ENCODE assay signal across 12 mouse cellular contexts in the genomic region with DNA sequence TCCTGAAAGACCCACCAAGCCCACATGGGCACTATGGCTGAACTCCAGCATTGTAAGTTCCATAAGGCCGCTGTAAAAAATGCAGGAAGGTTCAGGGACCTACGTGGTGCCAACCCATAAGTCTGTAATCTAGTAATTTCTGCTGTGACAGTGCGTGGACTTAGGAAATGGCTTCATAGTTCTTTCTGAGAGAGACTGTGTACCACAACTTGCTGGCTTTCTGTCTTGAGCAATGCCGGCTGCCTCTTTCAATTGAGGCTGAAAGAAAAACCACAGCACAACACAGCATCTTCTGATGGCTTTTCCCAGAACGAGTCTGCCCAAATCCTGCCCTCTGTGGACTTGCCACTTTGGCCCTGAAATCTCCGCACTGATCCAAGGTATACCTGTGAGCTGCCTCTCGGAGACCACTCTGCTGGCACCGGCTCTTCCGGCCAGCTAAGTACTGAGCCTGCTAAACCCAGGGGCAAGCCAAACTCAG. TPM values are rescaled to one million over a fixed set of nuclear protein-coding genes. Genes with fewer than 3 reads are reported as not detected.
DNase-seq lines count a peak whose midpoint lies in the region; ATAC-seq and TF ChIP-seq lines count a peak whose summit lies in the region.
"Had no signal": no experiment of that assay in that cellular context is flagged by ENCODE, and none has a peak within 500 bp of the region (broad histone marks: within the 10 kb centered on the region; RNA-seq: fewer than 3 reads in every experiment).

No protein-coding gene starts in this region.

- peak overlapping the region; percentile 16; the same call in 1 of the 2 replicates for H3K27ac ChIP-seq in lung, embryonic 15.5 days
- H3K27ac ChIP-seq in liver, embryonic 11.5 days (ENCODE audit: low read depth, low read length): peak overlapping the region; percentile 70
- peak overlapping the region; percentile 76 for H3K27ac ChIP-seq in small intestine, adult 2 months (ENCODE audit: insufficient read depth, low read depth, low read length)
- H3K27ac ChIP-seq in intestine, postnatal 0 days (ENCODE audit: low read depth, low read length): no peak overlapping the region
- H3K27ac ChIP-seq: hindbrain, embryonic 10.5 days; kidney, postnatal 0 days; midbrain, embryonic 12.5 days; neural tube, embryonic 15.5 days had no signal

- peak overlapping the region; percentile 24 for H3K4me2 ChIP-seq in lung, embryonic 15.5 days
- peak overlapping the region; percentile 66 for H3K4me2 ChIP-seq in liver, embryonic 11.5 days
- H3K4me2 ChIP-seq in intestine, postnatal 0 days (replicated peaks; ENCODE audit: low read depth): no peak overlapping the region
- H3K4me2 ChIP-seq: midbrain, embryonic 12.5 days; neural tube, embryonic 15.5 days had no signal

- no peak for TF ChIP-seq POLR2A in small intestine, adult 2 months (IDR thresholded peaks at IDR 0.05; ENCODE audit: low read depth, low read length)

- no peaks in the 10 kb centered on the region for H3K36me3 ChIP-seq in lung, embryonic 15.5 days
- no peaks in the 10 kb centered on the region for H3K36me3 ChIP-seq in liver, embryonic 11.5 days (ENCODE audit: control insufficient read depth, insufficient read depth, low read length)
- no peaks in the 10 kb centered on the region for H3K36me3 ChIP-seq in small intestine, adult 2 months (ENCODE audit: control insufficient read depth, insufficient read depth, low read length)
- H3K36me3 ChIP-seq in intestine, postnatal 0 days (ENCODE audit: control insufficient read depth, insufficient read depth): no peaks in the 10 kb centered on the region
- H3K36me3 ChIP-seq: hindbrain, embryonic 10.5 days; midbrain, embryonic 12.5 days; neural tube, embryonic 15.5 days had no signal

- no peak for ATAC-seq in CD4-positive, CD25-positive, alpha-beta regulatory T cell, adult 4 months
- no peak for ATAC-seq in lung, embryonic 15.5 days (ENCODE audit: borderline replicate concordance, extremely low read depth, low FRiP score, low TSS enrichment)
- no peak for ATAC-seq in liver, embryonic 11.5 days (replicated peaks; ENCODE audit: low FRiP score)
- ATAC-seq in intestine, postnatal 0 days: no peak

- 68% methylated on average over 9 of the region's 9 CpGs for whole genome bisulfite sequencing in lung, embryonic 15.5 days
- WGBS in liver, embryonic 11.5 days: 58% methylated on average over 9 of the region's 9 CpGs
- WGBS in small intestine, adult 2 months: 72% methylated on average over 9 of the region's 9 CpGs
- WGBS in intestine, postnatal 0 days: 86% methylated on average over 9 of the region's 9 CpGs

- no peaks in the 10 kb centered on the region for H3K27me3 ChIP-seq in lung, embryonic 15.5 days
- no peaks in the 10 kb centered on the region for H3K27me3 ChIP-seq in liver, embryonic 11.5 days (replicated peaks; ENCODE audit: control insufficient read depth, insufficient read depth, low read length)
- H3K27me3 ChIP-seq in small intestine, adult 2 months (ENCODE audit: control insufficient read depth, insufficient read depth, low read length): no peaks in the 10 kb centered on the region
- H3K27me3 ChIP-seq in intestine, postnatal 0 days (replicated peaks; ENCODE audit: control insufficient read depth, insufficient read depth, low read length): no peaks in the 10 kb centered on the region
- H3K27me3 ChIP-seq: neural tube, embryonic 15.5 days had no signal

- 0 out of 2 replicates have a peak overlapping the region, but pooled peaks have one; percentile 1 for H3K4me3 ChIP-seq in lung, embryonic 15.5 days
- H3K4me3 ChIP-seq in liver, embryonic 11.5 days (ENCODE audit: low read depth, low read length): peak overlapping the region; percentile 68
- peak overlapping the region; percentile 62 for H3K4me3 ChIP-seq in small intestine, adult 2 months (ENCODE audit: low read depth, low read length)
- no peak overlapping the region for H3K4me3 ChIP-seq in intestine, postnatal 0 days (ENCODE audit: low read depth, low read length)
- H3K4me3 ChIP-seq: hindbrain, embryonic 10.5 days; midbrain, embryonic 12.5 days; neural tube, embryonic 15.5 days had no signal

- DNase-seq in CD4-positive, CD25-positive, alpha-beta regulatory T cell, adult 2 months (ENCODE audit: low read depth, low spot score): peak; percentile 58
- no peak for DNase-seq in lung, postnatal 25 days (ENCODE audit: low spot score)
- no peak for DNase-seq in liver, embryonic 11.5 days (ENCODE audit: low spot score)
- DNase-seq in layer of hippocampus, postnatal 36 days: no peak

- H3K9me3 ChIP-seq in lung, embryonic 15.5 days: no peaks in the 10 kb centered on the region
- H3K9me3 ChIP-seq in liver, embryonic 11.5 days (ENCODE audit: control insufficient read depth, low read length): no peaks in the 10 kb centered on the region
- no peaks in the 10 kb centered on the region for H3K9me3 ChIP-seq in intestine, postnatal 0 days (ENCODE audit: control insufficient read depth)
- H3K9me3 ChIP-seq: hindbrain, embryonic 10.5 days; midbrain, embryonic 12.5 days; neural tube, embryonic 15.5 days had no signal

- H3K9ac ChIP-seq in lung, embryonic 15.5 days: no peak overlapping the region
- peak overlapping the region; percentile 67 for H3K9ac ChIP-seq in liver, embryonic 11.5 days (ENCODE audit: low read depth, low read length)
- H3K9ac ChIP-seq in intestine, postnatal 0 days (ENCODE audit: low read depth, low read length): no peak overlapping the region
- H3K9ac ChIP-seq: midbrain, embryonic 12.5 days; neural tube, embryonic 15.5 days had no signal

- 0 out of 2 replicates have a peak, but pooled peaks cover 6% of the 10 kb centered on the region for H3K4me1 ChIP-seq in lung, embryonic 15.5 days
- H3K4me1 ChIP-seq in liver, embryonic 11.5 days (replicated peaks; ENCODE audit: control insufficient read depth, insufficient read depth, low read length): peaks cover 41% of the 10 kb centered on the region
- H3K4me1 ChIP-seq in small intestine, adult 2 months (ENCODE audit: control insufficient read depth, insufficient read depth, insufficient read length, low read length): peaks cover 8% of the 10 kb centered on the region
- H3K4me1 ChIP-seq in intestine, postnatal 0 days (replicated peaks; ENCODE audit: control insufficient read depth, insufficient read depth, low read length): no peaks in the 10 kb centered on the region

- no peak for TF ChIP-seq CTCF in small intestine, adult 2 months (IDR thresholded peaks at IDR 0.05; ENCODE audit: extremely low read depth, insufficient read length, insufficient replicate concordance, low read depth, low read length)
- TF ChIP-seq CTCF in intestine, postnatal 0 days (IDR thresholded peaks at IDR 0.05; ENCODE audit: low read depth): no peak

RNA-seq across cellular contexts. Expression of a gene that starts 1.2 kb away (rescaled TPM):
- polyA plus RNA-seq in CD4-positive, CD25-positive, alpha-beta regulatory T cell, adult 4 months (2017; shearing (Covaris generic)): 10 to 100 TPM; 40.2 to 41.6 TPM
- polyA plus RNA-seq in lung, embryonic 15.5 days (2015; fragmentation: Nextera tagmentation; extraction: Ambion mirVana): 8.1 and 10.6 TPM in 2 replicates
- 18.7 and 23.4 TPM in 2 replicates for polyA plus RNA-seq in liver, embryonic 11.5 days (2014; fragmentation: Nextera tagmentation; extraction: Ambion mirVana)
- polyA plus RNA-seq in small intestine, adult 2 months (2012; rRNA removed): 15.4 and 16.0 TPM in 2 replicates
- 1 to 10 TPM in 1 of 2 experiments, under 1 TPM in 1; 1.00 to 2.1 TPM for total RNA-seq in layer of hippocampus, postnatal 36 days (2021)
- 1.7 TPM in 2 replicates for polyA plus RNA-seq in intestine, postnatal 0 days (2015; fragmentation: Nextera tagmentation; extraction: Ambion mirVana)
